Mouse (Mus musculus) left cerebral cortex, adult 2 months (tissue): ENCODE measurements at regions not wholly inside any gene's neighbourhood (a gene's known extent, or its start where the extent isn't known, plus 50 kb on each side); places are given as distances from the start of the nearest gene placed in this dataset.
A peak's percentile ranks its signal among the peaks of the same experiment; 100 is the strongest.

Experiments
- DNase-seq, 2 experiments: peaks; one replicate each; pipeline ENCODE4 v3.0.0; 2021 to 2022; ENCODE audit warnings: low spot score in 2 of 2, mixed read lengths in 1 of 2; ENCODE audit errors: extremely low spot score in 1 of 2
- H3K27ac ChIP-seq: fragments of 200-600 bp; 2 replicates; pipeline ENCODE4 v1.8.1; 2022
- H3K4me3 ChIP-seq: fragments of 200-600 bp; 2 replicates; pipeline ENCODE4 v1.8.1; 2022
- CTCF ChIP-seq: fragments of 200-600 bp; IDR thresholded peaks from 2 replicates; pipeline ENCODE4 v1.8.1; 2022; ENCODE audit warnings: antibody characterized with exemption, mild to moderate bottlenecking, moderate library complexity
- intact Hi-C: fragments of 180-260 bp; cut with DNase I; formaldehyde crosslinking; loops from one replicate; pipeline ENCODE4 v1.15.1; 2025

DNA sequence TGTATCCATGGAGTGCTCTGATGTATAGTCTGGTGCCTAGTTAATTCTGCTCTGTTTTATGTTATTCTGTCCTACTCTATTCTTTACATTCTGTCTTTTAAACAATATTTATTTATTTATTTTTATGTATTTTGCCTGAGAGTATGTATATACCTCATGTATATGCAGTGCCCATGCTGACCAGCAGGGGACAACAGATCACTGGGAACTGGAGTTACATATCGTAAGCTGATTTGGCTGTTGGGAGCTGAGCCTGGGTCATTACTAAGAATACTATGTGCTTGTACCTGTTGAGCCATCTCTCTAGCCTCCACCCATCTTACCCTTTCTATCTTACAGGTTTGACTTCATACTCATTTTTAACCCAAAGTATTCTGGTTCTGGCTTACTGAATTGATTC, 251.8 kb downstream of the Sec16b start:
- no peak for DNase-seq
- H3K4me3 ChIP-seq = no peak overlapping the region
- intact Hi-C loops = no loop called here
- no peak overlapping the region for H3K27ac ChIP-seq
- peak; percentile 32 for TF ChIP-seq CTCF

DNA sequence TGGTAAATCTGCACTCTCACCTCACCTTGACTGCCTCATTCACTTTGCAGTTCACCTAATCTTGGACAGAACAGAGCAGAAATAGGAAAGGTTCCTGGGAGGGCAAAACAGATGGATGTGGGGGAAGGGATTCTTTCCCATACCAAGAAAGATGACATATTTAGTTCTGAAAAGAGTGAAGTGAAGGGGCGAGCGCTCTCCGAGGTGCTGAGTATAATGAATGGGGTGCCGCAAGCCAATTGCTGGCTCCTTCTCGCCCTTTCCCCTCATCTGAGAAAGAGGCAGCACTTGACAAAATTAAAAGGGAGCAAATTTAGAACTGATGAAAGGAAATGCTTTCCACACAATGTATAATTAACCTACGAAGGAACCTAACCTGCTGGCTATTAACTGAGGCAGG, 261.7 kb downstream of the Sec16b start:
- intact Hi-C loops = no loop called here
- no peak for TF ChIP-seq CTCF
- no peak overlapping the region for H3K27ac ChIP-seq

DNA sequence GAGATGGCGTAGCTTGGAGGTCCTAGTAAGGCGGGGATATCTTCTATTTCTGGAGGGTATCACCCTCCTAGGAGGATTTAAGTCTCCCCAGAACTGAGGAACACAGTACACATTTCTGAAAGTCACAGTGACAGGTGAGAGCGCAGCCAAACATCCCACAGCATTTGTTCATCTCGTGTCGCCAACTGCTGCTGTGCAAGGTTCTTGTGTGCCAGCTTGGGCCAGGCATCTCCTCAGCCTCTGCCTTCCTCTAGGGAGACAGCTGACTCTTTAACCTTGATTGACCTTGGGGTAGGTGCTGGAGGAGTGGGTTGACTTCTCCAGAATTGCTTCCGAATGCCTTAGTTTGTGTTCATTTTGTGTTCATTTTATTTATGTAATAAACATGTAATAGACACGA, 291.2 kb downstream of the Sec16b start:
- no peak overlapping the region for H3K4me3 ChIP-seq
- no peak overlapping the region for H3K27ac ChIP-seq
- intact Hi-C loops = no loop called here
- TF ChIP-seq CTCF = no peak
- no peak for DNase-seq

More for the DNA sequence above, 261.7 kb downstream of the Sec16b start:
- no peak for DNase-seq
- H3K4me3 ChIP-seq = no peak overlapping the region

DNA sequence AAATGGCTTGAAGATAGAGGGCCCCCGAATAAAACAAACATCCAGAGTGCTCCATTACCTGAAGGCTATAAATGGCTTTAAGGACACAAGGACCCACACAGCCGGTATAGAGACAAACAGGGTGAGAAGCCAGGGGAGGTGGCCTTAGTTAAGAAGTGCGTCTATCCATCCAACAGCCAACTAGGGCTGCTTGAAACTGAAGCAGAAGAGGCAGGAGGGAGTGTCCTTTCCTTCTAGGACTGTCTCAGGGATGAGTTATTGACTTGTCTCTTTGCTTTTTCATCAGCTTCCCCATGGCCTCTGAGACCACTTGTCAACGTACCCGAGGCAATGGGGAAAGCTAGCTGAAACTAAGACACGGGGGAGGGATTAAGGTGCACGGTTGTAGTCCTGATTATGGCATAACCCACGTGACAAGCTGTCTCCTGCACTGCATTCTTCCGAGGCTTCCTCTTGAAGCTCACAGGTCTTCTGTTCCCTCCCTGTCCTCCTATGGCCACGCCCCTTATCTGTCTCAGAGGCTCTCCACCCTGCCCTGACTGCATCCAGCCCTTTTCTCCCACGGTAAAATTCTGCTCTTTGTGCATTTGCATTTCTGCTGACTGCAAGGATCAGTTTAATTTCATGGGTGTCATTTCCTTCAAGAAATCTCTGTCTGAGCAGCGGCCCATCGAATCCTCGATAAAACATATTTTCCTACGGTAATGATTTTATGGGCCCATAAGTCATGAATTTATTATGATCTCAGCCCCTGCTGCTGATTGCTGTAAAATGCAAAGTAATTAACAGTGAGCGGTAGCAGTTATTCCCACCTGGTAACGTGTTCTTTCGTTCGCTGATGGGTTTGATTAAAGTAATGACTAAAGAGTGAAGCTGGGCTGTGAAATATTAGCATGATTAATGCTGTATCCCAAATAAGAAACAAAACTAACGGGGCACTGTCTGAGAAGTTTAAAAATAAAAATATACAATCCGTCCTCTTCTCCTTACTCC, 292.3 kb downstream of the Sec16b start:
- Histone ChIP-seq H3K27ac (no peak overlapping the region), H3K4me3 (no peak overlapping the region)
- intact Hi-C loops = no loop called here
- no peak for DNase-seq
- TF ChIP-seq CTCF = no peak

DNA sequence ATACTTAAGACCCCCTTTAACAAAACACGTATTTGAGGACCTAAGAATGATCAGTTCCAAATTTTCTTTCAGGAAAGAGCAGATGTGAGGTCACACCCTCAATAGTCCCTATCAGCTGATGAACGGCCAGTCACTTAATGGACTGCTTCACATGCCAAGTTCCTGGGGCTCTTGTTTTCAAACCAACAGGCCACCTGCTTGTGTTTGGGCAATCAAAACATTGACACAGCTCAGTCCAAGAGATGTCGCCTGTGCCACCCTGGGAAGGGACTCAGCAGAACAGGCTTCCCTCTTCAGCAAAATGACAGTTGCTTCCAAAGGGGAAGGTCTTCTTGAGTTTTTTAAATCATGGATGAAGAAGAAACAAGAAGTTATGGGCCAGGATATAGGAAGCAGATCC, 294.6 kb downstream of the Sec16b start:
- no peak for DNase-seq
- Histone ChIP-seq H3K27ac (no peak overlapping the region), H3K4me3 (no peak overlapping the region)
- intact Hi-C loops = no loop called here
- TF ChIP-seq CTCF = no peak

DNA sequence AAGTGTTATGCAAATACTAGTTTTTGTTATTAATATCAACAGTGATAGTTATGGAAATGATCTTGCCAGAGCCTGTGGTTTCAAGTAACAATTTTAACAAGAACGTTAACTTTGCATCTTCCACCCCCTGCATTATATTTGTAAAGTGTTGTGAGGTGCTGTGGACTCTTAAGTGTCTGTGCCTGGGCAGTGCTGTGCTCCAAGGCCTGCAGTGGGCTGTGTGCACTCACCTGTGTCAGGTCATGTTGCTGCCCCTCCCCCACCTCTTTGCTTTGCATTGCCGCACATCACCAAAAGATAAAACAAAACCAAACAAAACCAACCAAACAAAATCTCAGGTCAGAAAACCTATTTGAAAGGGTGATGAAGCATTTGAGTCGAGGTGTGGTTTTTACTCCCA, 297.7 kb downstream of the Sec16b start:
- intact Hi-C loops = no loop called here

DNA sequence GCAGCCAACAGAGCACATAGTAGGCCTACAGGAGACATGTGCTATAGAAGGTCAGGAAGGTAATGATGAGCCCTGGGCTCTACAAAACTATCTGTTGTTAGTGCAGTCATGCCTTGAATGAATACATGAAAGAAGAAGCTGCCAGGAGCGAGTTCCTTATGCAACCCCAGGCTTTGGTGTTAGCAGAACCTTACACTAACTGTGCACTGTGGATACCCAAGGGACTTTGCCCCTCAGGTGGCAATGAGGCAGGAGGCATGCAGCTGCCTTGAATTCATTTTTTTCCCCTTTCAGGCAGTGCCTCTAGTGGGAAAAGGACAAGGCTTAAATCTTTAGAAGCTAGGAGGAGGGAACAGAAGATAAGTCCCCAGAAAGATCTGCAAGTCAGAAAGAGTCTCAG, 299.8 kb downstream of the Sec16b start:
- intact Hi-C loops = loop anchor here (2.0 kb wide), 1 partner anchor 25 kb away; no protein-coding TSS in a partner anchor
- H3K27ac ChIP-seq = no peak overlapping the region
- no peak for TF ChIP-seq CTCF
- no peak for DNase-seq
- no peak overlapping the region for H3K4me3 ChIP-seq

More for the DNA sequence above, 297.7 kb downstream of the Sec16b start:
- TF ChIP-seq CTCF = no peak
- no peak overlapping the region for H3K4me3 ChIP-seq
- H3K27ac ChIP-seq = no peak overlapping the region
- no peak for DNase-seq

DNA sequence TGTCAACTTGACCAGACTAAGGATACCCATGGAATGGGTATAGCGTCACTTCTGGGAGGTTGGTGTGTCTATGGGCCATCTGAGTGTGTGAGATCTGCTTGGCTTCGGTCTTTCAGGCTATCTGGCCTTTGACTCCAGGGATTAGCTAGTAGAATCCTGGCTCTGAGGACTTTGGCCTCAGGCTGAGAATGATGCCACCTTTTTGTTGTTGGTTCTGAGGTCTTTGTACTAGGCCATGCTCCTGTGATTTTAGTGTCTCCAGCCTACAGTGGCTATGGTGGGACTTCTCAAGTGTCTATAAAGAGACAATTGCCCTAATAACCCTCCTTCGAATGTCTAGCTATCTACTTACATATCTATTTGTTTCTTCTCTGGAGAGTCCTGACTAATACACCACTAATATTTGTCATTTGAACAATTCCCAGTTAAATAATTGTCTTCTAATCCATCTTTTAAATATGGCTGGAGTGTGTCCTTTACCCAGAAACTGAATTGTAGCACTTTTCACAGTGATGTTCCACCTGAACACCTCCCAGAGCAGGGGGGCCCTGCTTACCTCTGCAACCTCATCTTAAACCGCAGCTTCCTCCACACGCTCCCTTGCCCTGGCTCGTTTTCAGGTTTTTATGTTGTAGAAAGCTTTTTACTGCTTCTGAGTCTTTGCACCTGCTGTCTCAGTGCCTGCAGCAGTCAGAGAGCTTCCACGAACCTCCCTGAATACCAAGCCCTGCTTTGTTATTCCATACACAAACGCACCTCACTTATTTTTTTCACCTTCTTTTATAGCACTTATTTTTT, 303.3 kb downstream of the Sec16b start:
- no peak for DNase-seq
- intact Hi-C loops = no loop called here
- Histone ChIP-seq H3K4me3 (no peak overlapping the region), H3K27ac (no peak overlapping the region)
- no peak for TF ChIP-seq CTCF

DNA sequence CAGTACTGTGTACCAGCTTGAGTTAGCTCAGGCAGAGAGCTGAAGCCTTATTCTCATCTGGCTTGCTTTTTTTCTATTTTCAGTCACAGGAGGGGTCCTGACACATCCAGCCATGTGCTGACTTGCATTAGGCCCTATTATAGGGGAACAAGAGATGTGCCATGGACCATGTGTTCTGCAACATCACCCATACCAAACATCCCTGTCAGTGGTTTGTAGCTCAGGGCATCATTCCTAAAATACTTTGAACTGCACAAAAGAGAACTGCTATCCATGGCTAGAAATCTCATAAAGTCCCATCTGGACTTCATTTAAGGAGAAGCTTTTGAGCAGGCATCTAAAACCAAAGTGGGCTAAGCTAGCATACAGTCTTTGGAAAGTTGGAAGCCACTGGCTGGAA, 304.1 kb downstream of the Sec16b start:
- DNase-seq = no peak
- no peak overlapping the region for H3K4me3 ChIP-seq
- TF ChIP-seq CTCF = no peak
- intact Hi-C loops = no loop called here
- no peak overlapping the region for H3K27ac ChIP-seq

DNA sequence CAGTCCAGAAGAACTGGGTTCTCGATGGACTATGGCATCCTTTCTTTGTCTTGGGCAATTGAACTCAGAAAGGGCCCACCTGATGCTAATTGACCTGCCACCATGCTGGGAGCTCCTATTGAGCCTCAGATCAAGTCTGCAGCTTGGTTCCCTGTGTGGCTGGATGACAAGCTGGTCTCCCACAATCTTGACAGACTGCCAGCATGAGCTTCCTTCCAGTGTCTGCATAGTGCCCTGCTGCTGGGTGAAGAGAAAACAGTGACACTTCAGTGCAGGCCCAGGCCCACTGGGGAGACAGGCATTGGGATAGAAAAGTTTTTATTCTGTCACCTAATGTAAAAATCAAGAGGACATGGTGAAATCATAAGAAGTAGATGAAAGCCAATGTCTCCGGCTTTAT, 321.4 kb downstream of the Sec16b start:
- intact Hi-C loops = no loop called here
- Histone ChIP-seq H3K4me3 (no peak overlapping the region), H3K27ac (no peak overlapping the region)
- no peak for DNase-seq
- no peak for TF ChIP-seq CTCF

DNA sequence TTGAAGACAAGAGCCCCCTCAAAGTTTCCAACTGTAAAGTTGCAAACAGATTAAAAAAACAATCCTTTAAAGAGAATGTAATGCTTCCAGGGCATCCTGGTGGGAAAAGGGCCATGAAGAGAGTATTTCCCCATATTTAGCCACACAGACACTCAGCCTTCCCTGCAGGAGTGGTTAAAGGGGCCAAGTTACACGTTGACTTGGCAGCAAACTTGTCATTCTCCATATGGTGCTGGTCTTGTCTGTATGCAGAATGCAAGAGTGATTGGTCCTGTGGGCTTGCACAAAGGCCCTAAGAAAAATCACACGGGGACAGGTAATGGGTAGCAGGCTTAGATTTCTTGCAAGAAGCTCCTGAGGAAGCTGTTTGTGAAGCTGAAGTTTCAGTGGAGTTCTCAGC, 325.0 kb downstream of the Sec16b start:
- Histone ChIP-seq H3K4me3 (no peak overlapping the region), H3K27ac (no peak overlapping the region)
- DNase-seq = no peak
- no peak for TF ChIP-seq CTCF
- intact Hi-C loops = no loop called here

DNA sequence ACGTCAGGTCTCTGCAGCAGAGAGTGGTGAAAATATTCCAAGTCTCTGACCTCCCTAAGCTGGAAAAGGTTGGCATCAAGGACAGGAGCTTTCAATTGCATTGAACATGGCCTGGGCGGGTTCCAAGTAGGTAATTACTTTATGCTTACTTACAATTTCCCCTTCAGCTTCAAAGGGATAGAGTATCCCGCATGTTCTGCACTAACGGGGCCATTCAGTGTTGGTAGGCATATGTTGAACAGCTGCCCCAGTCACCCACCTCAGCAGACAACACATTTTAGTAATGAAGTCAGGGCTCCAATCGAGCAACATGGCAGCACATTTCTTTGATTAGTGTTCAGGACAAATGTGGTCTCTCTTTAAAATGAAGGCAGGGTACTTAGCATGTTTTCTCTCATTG, 366.2 kb downstream of the Sec16b start:
- no peak for TF ChIP-seq CTCF
- Histone ChIP-seq H3K4me3 (no peak overlapping the region), H3K27ac (no peak overlapping the region)
- intact Hi-C loops = no loop called here
- DNase-seq = no peak
